Mouse (Mus musculus) forebrain, embryonic 14.5 days (tissue): ENCODE measurements around the gene Acbd5. TPM values are rescaled to one million over a fixed set of nuclear protein-coding genes. Genes with fewer than 3 reads are reported as not detected.

Experiments
- ATAC-seq: fragments of 200-750 bp; cut with Nextera tagmentation; 2 replicates; pipeline ENCODE4 v1.8.0; 2017; ENCODE audit warnings: mild to moderate bottlenecking, moderate library complexity
- DNase-seq: peaks from one replicate; pipeline ENCODE4 v3.0.0-alpha.2; 2015; ENCODE audit warnings: low spot score
- H3K27ac ChIP-seq: fragments of 300-500 bp; sonication (generic); 2 replicates; pipeline ENCODE4 v1.5.1; 2014; ENCODE audit warnings: low read depth, mild to moderate bottlenecking, control low read depth, low read length, moderate library complexity
- H3K27me3 ChIP-seq: fragments of 300-500 bp; sonication (generic); replicated peaks from 2 replicates; pipeline ENCODE4 v1.6.1; 2014; ENCODE audit warnings: low read length, control low read depth, mixed read lengths; ENCODE audit not compliant: control insufficient read depth, insufficient read depth
- H3K36me3 ChIP-seq: fragments of 300-500 bp; sonication (generic); 2 replicates; pipeline ENCODE4 v1.6.1; 2014; ENCODE audit warnings: low read length, control low read depth; ENCODE audit not compliant: control insufficient read depth, insufficient read depth
- H3K4me1 ChIP-seq: fragments of 300-500 bp; sonication (generic); 2 replicates; pipeline ENCODE4 v1.6.1; 2014; ENCODE audit warnings: antibody characterized with exemption, low read length, control low read depth; ENCODE audit not compliant: control insufficient read depth, insufficient read depth
- H3K4me2 ChIP-seq: fragments of 300-500 bp; sonication (generic); 2 replicates; pipeline ENCODE4 v1.6.1; 2014; ENCODE audit warnings: mild to moderate bottlenecking, control low read depth, low read length
- H3K4me3 ChIP-seq: fragments of 300-500 bp; sonication (generic); 2 replicates; pipeline ENCODE4 v1.5.1; 2014; ENCODE audit warnings: low read depth, low read length, control low read depth
- H3K9ac ChIP-seq: fragments of 300-500 bp; sonication (generic); 2 replicates; pipeline ENCODE4 v1.6.1; 2014; ENCODE audit warnings: mild to moderate bottlenecking, low read length, control low read depth, moderate library complexity
- H3K9me3 ChIP-seq: fragments of 300-500 bp; sonication (generic); replicated peaks from 2 replicates; pipeline ENCODE4 v1.6.1; 2016; ENCODE audit warnings: low read length, control low read depth, mixed read lengths; ENCODE audit not compliant: control insufficient read depth
- WGBS: fragments of 180-500 bp; shearing (Covaris S2); extraction: QIAGEN DNeasy Blood & Tissue Kit; methylation state at CpG from one replicate; pipeline ENCODE4 v1.1.7; 2014; 5-methylcytosine and 5-hydroxymethylcytosine counted together
- polyA plus RNA-seq: library from polyadenylated mRNA; unstranded; fragments of >200 nt; fragmentation: Nextera tagmentation; extraction: Ambion mirVana; gene quantifications from 2 replicates; pipeline ENCODE4 v1.2.1, GENCODE M21; 2014

Acbd5 gene
- polyA plus RNA-seq, 1 experiment from 2014 or later: 39.8 TPM

DNA sequence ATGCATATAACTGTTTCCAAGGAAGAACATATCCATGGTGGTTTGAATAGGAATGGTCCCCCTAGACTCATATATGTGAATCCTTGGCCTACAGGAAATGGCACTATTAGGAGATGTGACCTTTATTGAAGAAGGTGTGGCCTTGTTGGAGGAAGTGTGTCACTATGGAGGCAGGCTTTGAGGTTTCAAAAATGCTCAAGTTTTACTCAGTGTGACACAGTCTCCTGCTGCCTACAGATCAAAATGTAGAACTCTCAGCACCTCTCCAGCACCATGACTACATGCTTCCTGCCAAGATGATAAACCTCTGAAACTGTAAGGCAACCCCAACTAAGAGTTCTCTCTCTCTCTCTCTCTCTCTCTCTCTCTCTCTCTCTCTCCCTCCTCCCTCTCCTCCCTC lies 20.0 kb upstream of the Acbd5 start:
- H3K36me3 ChIP-seq: no peaks in the 10 kb centered on the region
- no peak overlapping the region for H3K27ac ChIP-seq
- H3K4me3 ChIP-seq: no peak overlapping the region
- no peak for ATAC-seq
- H3K27me3 ChIP-seq: no peaks in the 10 kb centered on the region
- H3K4me2 ChIP-seq: no peak overlapping the region
- no peaks in the 10 kb centered on the region for H3K9me3 ChIP-seq
- no peak for DNase-seq
- H3K9ac ChIP-seq: no peak overlapping the region
- no peaks in the 10 kb centered on the region for H3K4me1 ChIP-seq

DNA sequence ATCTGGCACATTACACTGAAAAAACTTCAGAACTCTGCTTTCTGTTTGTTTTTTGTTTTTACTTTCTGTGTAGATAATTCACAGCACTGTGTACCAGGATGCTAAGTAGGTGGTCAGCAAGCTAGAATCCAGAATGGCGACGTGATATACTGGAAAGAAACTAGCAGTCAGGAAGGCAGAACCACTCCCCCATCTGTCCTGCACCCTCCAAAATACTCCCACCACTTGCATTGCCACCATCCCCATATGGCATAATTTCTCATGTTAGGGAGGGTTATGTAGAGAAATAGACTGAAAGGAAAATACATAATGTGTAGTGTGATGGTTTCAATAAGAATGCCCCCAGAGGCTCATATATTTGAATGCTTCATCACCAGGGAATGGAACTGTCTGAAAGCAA lies 16.1 kb upstream of the Acbd5 start:
- H3K27ac ChIP-seq: no peak overlapping the region
- no peak for DNase-seq
- WGBS: 80% methylated on average over 2 of the region's 2 CpGs
- no peaks in the 10 kb centered on the region for H3K9me3 ChIP-seq
- no peak overlapping the region for H3K9ac ChIP-seq
- no peaks in the 10 kb centered on the region for H3K36me3 ChIP-seq
- H3K4me3 ChIP-seq: no peak overlapping the region
- ATAC-seq: no peak
- H3K4me1 ChIP-seq: no peaks in the 10 kb centered on the region
- no peak overlapping the region for H3K4me2 ChIP-seq
- H3K27me3 ChIP-seq: no peaks in the 10 kb centered on the region

DNA sequence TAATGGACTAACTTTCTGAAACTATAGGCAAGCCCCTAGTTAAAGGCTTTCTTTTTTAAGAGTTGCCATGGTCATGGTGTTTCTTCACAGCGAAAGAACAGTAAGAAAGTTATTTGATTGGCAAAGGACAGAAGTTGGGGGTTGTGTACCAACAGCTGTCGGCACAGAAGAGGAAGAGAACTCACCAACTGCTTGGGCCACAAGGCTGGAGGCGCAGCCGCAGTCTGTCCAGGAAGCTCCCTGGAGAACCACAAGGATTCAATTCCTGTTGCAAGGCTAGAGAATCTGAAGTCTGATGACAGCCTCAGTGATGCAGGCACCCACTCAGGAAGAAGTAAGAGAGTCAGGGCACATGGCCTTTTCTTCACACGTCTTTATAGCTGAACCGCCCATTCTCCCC lies 15.4 kb upstream of the Acbd5 start:
- Histone ChIP-seq H3K9ac (no peak overlapping the region), H3K4me1 (no peaks in the 10 kb centered on the region), H3K9me3 (no peaks in the 10 kb centered on the region), H3K4me3 (no peak overlapping the region), H3K36me3 (no peaks in the 10 kb centered on the region), H3K27me3 (no peaks in the 10 kb centered on the region), H3K4me2 (no peak overlapping the region), H3K27ac (no peak overlapping the region)
- no peak for DNase-seq
- 77% methylated on average over 6 of the region's 6 CpGs for WGBS
- ATAC-seq: no peak

DNA sequence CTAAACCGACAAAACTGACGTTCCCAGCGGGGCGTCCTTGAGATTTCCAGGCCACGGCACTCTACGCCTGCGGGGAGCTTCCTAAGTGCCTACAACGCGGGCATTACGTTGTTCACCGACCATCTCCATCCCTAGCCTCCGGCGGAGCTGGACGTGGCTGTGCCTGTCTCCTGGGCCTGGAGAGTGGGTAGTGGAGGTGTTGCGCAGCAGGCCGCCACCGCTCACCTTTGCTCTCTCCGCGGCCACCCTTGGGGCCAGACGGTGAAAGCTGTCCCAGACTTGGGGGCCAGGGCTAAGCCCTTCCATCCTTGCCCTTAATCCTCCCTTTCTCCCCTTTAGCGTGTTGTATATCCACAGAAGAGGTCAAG lies 387 bp downstream of the Acbd5 start:
- H3K9me3 ChIP-seq: no peaks in the 10 kb centered on the region
- H3K27me3 ChIP-seq: no peaks in the 10 kb centered on the region
- H3K4me1 ChIP-seq: peaks cover 3% of the 10 kb centered on the region; the same call in 1 of the 2 replicates
- ATAC-seq: peak; percentile 69
- H3K9ac ChIP-seq: peak overlapping the region; percentile 84
- peak overlapping the region; percentile 65 for H3K4me3 ChIP-seq
- peaks cover 11% of the 10 kb centered on the region for H3K36me3 ChIP-seq
- under 1% methylated on average over 21 of the region's 21 CpGs for WGBS
- no peak for DNase-seq
- H3K27ac ChIP-seq: peak overlapping the region; percentile 95
- H3K4me2 ChIP-seq: peak overlapping the region; percentile 99

DNA sequence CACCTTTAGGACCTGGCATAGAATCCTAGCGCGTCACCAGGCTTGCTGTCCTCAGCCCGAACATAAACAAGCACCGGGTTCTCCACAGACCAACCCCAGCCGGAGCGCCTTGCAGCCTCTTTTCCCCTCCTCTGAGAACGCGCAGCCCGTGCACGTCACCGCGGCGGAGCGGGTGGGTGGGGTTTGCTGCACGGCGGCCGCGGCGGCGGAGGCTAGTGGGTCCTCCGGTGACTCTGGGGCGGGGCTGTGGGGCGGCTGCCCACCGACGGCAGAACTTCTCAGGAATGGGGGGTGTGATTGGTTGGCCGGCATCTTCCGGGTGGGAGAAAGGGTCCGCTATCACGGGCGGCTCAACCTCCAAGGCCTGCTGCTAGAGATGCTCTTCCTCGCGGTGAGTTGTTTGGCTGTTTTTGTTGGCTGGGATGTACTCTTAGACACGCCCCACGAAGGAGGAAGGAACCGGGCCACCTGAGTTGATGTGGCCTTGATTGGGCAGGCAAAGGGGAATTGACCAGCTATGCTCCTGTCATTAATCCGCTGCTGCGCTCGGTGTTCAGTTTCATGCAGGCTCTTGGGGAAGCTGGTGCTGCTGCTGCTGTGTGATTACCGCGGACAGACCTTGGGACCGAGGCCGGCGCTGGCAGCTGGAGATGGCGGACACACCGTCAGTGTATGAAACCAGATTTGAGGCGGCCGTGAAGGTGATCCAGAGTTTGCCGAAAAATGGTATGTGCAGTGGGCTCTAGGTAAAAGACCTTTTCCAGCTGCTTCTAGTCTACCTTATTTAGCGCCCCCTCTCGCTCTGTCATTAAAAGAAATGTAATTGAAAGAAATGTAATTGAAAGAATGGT lies 1.2 kb downstream of the Acbd5 start:
- WGBS: under 1% methylated on average over 50 of the region's 50 CpGs
- peak; percentile 95 for DNase-seq

DNA sequence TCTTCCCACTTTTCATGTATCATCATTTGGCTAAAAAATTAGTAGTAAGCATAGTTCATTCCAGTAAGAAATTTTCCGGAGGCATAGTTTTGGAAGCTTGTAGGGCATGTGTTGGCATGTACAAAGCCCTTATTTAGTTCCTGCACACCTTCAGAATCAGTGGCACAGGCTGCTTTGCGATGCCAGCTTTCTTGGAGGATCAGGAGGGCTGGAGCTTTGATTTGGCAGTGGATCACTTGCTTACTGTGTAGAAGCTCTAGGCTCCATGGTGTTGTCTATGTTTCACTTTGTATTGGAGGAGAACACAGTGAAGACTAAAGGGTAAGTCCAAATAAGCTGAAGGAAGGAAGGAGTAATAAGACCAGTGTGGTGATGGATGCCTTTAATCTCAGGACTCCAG lies 2.5 kb downstream of the Acbd5 start:
- WGBS: 92% methylated on average over 2 of the region's 2 CpGs
- Histone ChIP-seq H3K4me2 (no peak overlapping the region), H3K4me3 (no peak overlapping the region), H3K27me3 (no peaks in the 10 kb centered on the region), H3K9ac (no peak overlapping the region), H3K4me1 (peaks cover 3% of the 10 kb centered on the region; the same call in 1 of the 2 replicates), H3K36me3 (peaks cover 18% of the 10 kb centered on the region), H3K27ac (no peak overlapping the region), H3K9me3 (no peaks in the 10 kb centered on the region)
- ATAC-seq: no peak
- DNase-seq: no peak

More for the DNA sequence above, 1.2 kb downstream of the Acbd5 start:
- H3K27me3 ChIP-seq: no peaks in the 10 kb centered on the region
- no peaks in the 10 kb centered on the region for H3K9me3 ChIP-seq
- peaks cover 18% of the 10 kb centered on the region for H3K36me3 ChIP-seq
- peak overlapping the region; percentile 95 for H3K27ac ChIP-seq
- peak overlapping the region; percentile 65 for H3K4me3 ChIP-seq
- H3K4me2 ChIP-seq: peak overlapping the region; percentile 99
- H3K4me1 ChIP-seq: peaks cover 3% of the 10 kb centered on the region; the same call in 1 of the 2 replicates
- peak overlapping the region; percentile 84 for H3K9ac ChIP-seq
- ATAC-seq: peak; percentile 91

DNA sequence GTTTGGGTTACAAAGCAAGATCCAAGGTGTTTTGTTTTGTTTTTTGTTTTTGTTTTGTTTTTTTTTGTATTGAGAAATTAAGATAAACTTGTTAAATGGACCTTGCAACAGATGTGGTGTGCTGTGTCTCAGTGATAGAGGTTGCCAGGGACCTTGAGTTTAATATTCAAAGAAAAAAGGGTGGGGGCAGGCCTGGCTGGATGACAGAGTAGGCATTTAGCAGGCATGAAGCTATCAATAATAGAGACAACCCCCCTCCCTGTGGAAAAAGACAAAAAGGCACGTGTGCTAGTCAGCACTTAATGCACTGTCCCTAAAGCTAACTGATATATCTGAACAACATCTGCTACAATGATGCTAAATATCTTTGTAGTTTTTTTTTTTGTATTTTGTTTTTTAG lies 3.4 kb downstream of the Acbd5 start:
- peaks cover 3% of the 10 kb centered on the region; the same call in 1 of the 2 replicates for H3K4me1 ChIP-seq
- H3K4me2 ChIP-seq: no peak overlapping the region
- no peak for DNase-seq
- no peaks in the 10 kb centered on the region for H3K9me3 ChIP-seq
- no peak overlapping the region for H3K4me3 ChIP-seq
- H3K9ac ChIP-seq: no peak overlapping the region
- peaks cover 25% of the 10 kb centered on the region for H3K36me3 ChIP-seq
- no peaks in the 10 kb centered on the region for H3K27me3 ChIP-seq
- WGBS: 82% methylated on average over 1 of the region's 1 CpGs
- H3K27ac ChIP-seq: no peak overlapping the region
- ATAC-seq: no peak

DNA sequence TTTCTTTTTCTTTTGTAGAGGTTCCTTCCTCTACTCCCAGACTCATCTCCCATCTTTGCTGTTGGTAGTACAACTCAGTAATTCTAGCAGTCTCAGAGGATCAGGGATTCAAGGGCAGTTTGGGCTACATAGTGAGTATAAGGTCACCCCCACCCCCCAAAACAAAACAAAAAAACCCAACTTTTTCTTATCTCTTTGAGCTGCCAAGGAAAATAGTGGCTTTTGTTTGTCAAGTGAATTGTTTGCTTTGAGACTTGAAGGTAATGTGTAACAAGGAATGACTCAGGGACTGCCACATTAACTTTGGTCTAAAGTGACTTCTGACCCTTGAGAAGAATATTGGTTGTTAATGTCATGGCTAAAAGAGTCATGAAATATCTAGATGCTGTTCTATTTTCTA lies 7.9 kb downstream of the Acbd5 start:
- Histone ChIP-seq H3K36me3 (peaks cover 53% of the 10 kb centered on the region), H3K9ac (no peak overlapping the region), H3K4me2 (no peak overlapping the region), H3K4me3 (no peak overlapping the region), H3K27me3 (no peaks in the 10 kb centered on the region), H3K9me3 (0 out of 2 replicates have a peak, but pooled peaks cover 3% of the 10 kb centered on the region), H3K4me1 (no peaks in the 10 kb centered on the region), H3K27ac (no peak overlapping the region)
- ATAC-seq (no peak), DNase-seq (no peak)

DNA sequence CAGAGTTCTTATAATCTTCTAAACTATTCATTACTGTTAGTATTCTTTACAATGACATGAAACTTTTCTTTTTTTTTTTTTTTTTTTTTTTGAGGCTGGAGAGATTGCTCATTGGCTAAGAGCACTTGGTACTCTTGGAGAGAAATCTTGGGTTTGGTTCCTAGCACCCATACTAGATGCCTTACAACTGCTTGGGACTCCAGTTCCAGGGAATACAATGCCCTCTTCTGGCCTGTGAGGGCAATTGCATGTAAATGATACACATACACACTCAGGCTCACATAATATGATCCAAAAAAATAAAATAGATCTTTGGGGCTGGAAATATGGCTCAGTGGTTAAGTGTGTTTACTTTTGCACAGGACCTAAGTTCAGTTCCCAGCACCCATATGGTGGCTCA lies 8.8 kb downstream of the Acbd5 start:
- no peak for DNase-seq
- H3K9ac ChIP-seq: no peak overlapping the region
- H3K4me1 ChIP-seq: no peaks in the 10 kb centered on the region
- H3K27ac ChIP-seq: no peak overlapping the region
- H3K4me3 ChIP-seq: no peak overlapping the region
- 0 out of 2 replicates have a peak, but pooled peaks cover 3% of the 10 kb centered on the region for H3K9me3 ChIP-seq
- H3K27me3 ChIP-seq: no peaks in the 10 kb centered on the region
- no peak for ATAC-seq
- no peak overlapping the region for H3K4me2 ChIP-seq
- H3K36me3 ChIP-seq: peaks cover 59% of the 10 kb centered on the region
